Mouse (Mus musculus) liver, postnatal 0 days (tissue): ENCODE data around the gene Nup210l.

Experiments
- CTCF ChIP-seq: sonication (generic); IDR thresholded peaks from 2 replicates; pipeline ENCODE4 v1.5.1; 2016; ENCODE audit warnings: antibody characterized with exemption, low read depth
- EP300 ChIP-seq: IDR thresholded peaks from 2 replicates; pipeline ENCODE4 v1.6.1; 2016; ENCODE audit warnings: antibody characterized with exemption, low read depth, mild to moderate bottlenecking

GRCm38 (mm10) chr3:90145461-90145860 lies 41.5 kb downstream of the Nup210l start:
- TF ChIP-seq CTCF (no peak), EP300 (no peak)
